Mouse (Mus musculus) frontal cortex, postnatal 10 days (tissue): Measurements from ENCODE around the gene Sall1.

ENCODE experiments used
- DNase-seq, 2 experiments: peaks; one replicate each; pipeline ENCODE4 v3.0.0; 2022; ENCODE audit warnings: low spot score in 2 of 2, mixed read lengths in 1 of 2

Sall1 gene

DNA sequence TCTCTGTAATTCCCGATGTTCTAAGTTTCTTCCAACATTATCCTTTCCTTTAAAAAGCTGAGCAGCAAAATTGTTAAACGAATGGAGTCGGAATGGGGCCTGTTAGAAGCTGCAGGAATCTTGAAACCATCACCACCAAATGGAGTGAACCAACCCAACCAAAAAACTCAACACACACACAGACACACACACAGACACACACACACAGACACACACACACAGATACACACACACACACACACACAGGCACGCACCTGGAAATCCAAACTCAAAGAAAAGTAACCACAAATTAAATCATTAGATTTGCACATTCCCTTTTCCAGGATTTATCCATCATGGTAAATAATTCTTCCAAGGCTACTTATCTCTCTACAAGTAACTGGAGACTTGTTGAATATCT lies 5.0 kb downstream of the Sall1 start:
- no peak for DNase-seq

DNA sequence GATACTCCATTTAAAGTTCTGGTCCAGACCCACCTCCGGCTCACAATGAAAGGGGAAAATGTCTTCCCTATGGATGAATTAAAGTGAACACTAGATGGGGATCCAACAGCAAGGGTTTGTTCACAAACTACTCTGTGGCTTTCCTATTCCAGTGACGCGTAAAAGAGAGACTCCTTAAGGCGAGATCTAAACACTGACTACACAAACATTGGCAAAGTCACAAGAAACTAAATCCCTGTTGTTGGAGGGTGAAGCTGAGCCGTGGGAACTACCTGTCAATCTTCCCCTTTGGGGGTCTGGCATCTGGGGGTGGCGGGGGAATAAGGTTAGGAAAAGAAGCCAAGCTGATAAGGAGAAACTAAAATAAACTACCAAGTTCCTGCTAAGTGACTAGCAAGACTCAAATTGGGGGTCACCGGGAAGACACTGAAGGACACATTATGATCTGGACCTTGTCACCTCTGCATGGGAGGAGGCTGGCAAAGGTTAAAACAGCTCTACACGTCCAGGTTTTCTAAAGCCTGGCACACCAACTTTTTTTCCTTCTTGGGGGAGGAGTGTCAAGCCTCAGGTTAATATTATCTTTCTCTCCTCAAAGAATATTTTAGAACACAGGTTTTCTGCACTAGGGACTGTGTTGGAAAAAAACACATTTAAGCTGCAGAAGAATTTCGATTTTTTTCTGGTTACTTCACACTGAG lies 6.3 kb downstream of the Sall1 start:
- no peak for DNase-seq

DNA sequence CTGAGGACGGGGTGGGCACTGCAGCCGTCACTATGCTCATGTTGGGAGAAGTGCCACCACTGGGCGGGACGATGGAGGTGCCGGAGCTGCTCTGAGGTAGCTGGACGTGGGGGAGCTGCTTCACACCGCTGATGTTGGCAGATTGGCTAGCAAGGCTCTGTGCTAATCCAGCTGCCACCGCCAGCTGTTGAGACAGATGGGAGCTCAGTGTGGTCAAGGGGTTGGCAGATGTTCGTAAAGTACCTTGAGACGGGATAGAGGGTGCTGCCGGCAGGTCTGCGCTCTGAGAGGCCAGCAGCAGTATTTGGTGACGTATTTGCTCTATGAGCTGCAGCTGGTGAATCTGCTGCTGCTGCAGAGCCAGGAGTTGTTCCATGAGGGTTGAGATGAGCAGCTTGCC lies 11.6 kb downstream of the Sall1 start:
- DNase-seq, result no peak

DNA sequence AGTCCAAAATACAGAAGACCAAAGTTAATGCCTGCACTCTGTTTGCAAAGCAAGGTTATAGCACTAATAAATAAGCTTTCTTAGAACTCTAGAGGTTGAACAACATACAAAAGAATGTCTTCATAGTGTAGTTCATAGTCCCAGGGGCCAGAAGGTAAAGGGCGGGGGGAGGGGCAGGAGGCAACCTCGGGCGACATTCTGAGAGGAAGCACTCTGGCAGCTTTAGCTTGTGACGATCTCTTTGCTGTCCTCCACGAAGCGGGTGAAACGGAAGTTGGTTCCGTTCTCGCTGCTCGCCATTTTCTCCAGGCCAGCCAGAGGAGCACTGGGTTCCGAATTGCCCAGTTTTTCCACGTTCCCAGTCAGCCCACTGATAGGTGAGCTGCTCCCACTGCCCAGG lies 15.8 kb downstream of the Sall1 start:
- no peak for DNase-seq

DNA sequence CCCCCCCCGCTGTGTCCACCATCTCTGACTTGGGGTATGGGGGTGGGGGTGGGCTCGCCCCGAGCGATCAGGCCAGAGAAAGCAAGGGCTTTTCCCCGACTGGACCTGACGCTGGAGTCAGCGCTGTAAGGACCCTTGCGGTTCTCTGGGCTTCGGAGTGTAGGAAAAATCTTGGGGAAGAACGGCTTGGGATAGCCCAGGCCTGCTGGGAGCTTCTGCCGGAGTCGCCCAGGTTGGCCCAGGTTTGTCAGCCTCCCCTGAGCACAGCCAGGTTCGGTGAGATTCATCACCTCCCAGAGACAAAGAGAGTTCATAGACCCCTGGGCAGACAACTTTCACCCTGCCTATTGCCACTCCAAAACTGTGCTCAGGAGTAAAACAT lies 17.8 kb downstream of the Sall1 start:
- DNase-seq, result no peak

DNA sequence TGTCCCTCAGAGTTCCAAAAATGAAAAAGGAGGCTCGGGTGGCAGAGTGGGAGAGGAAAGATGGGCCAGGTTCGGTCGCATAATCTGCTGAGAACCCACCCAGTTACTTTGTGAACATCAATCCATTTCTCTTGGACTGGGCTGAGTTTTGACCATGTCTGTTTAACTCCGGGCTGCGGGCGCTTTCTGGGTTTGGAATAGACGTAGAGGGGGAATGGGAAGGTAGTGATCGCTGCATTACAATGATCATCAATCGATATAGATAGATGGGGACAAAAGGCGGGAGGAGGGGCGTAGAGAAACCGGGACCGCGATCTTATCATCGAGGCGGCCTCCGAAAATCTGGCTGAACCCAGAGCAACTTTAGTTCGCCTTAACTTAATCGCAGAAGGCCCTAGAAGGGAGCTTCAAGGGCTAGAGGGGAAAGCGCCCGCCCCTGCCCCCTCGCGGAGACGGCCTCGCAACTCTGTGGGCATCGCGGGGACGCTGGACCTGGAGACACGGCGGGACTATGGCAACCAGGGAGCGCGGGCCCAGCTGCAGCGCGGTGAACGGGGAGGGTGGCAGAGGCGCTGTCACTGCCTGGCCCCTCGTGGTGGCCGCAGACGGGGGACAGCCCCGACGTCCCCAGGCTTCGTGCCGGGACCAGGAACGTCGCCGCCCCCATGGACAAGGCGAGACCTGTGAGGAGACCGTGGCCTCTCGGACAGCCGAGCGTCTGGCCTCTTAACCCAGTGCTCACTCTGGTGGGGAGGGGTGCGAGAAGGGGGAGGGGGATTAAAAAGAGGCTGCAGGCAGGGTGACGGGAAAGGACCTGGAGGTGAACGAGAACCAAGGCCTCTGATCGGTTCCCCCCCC lies 18.5 kb downstream of the Sall1 start:
- DNase-seq, result no peak

DNA sequence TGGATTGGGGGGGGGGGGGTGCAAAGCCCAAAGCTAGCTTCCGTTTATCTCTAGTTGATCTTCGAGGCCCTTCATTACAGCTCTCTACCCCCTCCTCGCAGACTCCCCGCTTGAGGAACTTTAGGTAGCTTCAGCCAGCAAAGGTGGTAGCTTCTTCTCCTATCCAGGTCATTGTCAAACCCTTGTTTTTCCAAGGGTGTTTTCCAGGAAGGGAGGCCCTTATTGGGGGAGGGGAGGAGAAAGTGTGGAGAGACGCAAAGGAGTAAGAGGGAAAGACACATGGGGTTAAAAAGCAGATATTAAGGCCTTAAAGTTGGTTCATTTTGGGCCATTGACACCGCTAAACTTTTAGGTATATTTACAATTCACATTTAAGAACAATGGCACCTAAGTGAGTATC lies 19.2 kb downstream of the Sall1 start:
- no peak for DNase-seq

DNA sequence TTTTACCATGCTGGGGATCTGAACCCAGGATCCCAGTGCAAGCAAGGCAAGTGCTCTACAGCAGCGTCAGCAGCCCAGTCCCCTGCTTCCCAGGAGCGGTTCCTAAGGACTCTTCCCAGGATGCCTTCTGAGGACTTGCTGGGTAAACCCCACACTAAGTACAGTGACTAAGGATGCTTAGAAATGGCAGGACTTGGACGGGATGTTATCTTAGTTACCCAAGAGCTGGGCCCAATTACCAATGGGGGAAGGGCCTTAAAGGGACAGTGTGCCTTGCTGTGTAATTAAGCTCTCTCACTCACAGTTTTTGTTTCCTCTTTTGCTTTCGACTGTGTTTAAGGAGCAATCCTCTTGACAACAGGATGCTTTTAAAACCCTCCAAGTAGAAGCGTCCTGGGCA lies 22.8 kb downstream of the Sall1 start:
- no peak for DNase-seq

DNA sequence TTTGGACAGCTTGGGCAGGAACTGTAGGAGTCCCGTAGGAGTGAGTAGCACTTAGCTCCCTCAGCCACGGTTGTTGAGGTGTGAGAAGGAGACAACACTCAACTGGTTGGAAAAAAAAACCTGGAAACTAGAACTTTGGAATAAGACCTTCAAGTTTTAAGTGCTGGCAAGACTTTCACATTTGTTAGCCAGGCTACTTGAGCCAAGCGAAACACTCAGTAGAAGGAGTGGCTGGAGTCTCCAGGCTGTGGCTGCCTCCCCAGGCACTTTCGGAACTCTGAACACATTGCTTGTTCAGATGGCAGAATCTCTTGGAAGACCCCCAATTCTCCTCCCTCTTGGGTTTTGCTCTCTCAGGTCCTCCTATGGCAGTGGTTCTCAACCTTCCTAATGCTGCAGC lies 26.1 kb downstream of the Sall1 start:
- DNase-seq, result no peak

DNA sequence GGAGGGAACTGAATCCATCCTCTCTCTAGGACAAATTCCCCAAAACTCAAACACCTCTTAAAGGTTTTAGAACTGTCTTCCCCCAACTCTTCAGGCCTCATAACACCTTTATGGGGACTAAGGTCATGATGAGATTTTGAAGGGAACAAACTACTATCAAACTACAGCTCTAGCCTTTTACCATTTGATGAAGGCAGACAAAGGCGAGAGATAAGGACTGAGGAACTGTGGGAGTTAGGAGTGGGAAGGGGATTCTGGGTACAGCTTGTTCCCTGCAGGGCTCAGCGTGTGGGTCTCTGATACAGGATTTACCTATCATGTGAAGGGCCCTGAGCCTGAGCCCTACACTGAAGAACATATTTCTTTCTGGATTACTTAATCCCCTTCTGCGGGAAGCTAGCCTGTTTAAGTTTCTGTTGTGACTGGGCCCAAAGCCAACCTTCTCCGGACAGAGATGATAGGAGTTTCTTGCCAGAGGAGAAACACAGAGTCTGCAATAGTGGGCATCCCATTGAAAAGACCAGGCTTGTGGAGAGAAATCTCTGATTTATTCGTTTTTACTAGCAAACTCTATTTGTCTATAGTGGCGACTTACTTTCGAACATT lies 27.4 kb downstream of the Sall1 start:
- no peak for DNase-seq

DNA sequence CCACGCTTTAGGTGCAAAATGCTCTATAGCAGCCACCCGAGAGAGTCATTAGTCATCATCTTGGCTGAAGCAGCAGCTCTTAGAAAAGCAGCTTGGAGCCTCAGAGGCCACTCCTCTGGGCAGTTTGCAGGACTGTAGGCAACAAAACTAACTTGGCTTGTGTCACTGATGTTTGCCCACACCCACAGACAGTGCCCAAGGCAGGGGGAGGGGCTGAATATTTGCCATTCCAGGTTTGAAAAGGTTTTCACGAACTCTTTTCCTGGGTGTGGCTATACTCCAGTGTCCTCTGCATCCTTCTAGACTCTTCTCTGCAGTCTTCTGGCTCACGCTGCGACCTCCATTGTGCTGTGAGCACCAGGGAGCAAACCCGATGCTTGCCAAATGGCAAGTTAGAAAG lies 28.4 kb downstream of the Sall1 start:
- no peak for DNase-seq

DNA sequence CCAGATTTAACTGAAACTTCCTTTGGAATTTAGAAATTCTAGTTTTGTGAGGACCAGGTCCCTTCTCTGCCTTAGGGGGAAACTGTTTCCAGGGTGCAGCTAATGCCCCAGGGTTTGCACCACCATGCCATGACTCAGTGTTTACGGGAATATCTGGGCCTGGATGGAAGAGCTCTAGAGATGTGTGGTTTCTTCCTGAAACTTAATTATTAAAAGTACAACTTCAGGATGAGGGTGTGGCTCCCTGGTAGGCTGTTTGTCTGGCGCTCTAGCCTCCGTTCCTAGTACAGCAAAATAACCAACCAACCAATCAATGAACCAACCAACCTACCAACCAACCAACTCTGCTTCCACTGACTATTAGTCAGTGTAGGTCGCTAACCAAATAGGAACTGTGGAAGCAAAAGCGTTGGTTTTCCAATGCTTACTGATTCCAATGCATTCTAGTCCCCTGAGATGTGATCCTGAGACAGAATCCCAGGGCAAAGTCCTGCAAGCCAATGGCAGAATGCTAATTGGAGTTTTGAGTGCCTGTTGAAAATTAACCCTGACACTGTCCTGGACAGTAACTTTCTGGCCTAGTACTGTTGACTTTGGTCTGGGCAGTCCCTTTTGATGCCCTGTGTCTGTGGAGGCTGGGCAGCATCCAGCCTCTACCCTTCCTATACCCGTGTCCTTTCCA lies 31.0 kb downstream of the Sall1 start:
- DNase-seq, result no peak

DNA sequence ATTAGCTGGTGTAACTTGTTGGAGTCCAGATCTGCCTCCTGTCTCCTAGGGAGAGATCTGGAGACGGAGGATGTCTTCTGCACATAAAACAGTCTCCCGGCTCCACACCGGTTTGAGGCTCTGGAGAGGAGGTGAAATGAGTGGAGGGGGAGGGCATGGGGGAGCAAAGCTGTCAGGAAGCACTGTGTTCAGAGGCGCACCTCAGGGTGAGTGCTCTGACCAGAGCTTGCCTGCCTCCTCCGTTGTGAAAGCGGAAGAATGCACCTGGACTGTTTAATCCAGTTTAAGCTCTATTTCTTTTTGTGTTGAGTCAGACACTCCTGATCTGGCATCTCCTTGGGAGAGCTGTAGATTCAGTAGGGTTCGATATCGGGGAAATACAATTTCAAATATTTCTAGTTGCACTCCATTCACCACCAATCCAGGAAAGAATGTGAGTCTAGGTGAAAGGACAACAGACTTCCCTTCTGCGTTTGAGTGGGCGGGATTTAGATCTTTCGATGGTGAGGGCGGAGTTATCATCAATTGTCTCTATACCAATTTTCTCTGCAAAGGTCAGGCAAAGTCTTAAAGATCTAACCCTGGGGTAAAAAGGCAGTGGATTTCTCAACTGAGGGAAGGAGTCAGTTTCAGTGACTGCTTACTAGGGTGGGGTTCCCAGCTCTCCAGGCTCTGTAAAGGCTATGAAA lies 31.8 kb downstream of the Sall1 start:
- DNase-seq, result no peak

DNA sequence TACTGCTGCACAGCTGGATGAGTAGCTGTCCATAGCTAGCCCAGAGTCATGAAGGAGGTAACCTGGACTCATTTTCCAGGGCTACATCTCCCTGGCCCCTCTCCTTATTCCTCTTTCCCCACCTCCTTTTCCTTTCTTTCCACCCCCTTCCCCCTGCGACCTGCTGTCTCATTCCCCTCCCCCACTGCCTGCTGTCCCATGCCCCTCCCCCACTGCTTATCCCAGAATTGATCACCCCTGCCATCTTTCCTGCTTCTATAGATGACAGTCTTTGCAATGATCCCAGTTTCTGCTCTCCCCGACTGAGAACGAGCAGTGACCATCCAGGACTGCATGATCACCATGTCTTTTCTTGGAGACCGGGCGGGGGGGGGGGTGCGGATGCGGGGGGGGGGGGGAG lies 35.2 kb downstream of the Sall1 start:
- DNase-seq, result no peak

DNA sequence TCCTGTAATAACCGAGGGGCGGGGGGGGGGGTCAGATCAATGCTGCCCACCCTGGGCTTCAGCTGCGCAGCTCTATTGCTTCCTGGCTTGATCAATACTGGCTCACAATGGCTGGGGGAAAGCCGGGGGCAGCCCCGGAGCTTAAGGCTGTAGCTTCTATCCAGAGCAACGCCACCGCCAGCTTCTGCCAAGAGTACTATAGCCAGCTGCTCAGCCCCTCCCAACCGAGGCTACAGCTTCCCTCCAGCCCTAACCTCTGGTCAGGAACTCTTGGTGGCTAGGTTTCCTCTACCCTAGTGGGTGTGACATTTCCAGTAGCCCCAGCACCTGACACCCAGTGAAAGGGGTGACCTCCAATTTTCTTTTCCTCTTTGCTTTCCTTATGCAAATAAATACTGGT lies 36.8 kb downstream of the Sall1 start:
- no peak for DNase-seq

DNA sequence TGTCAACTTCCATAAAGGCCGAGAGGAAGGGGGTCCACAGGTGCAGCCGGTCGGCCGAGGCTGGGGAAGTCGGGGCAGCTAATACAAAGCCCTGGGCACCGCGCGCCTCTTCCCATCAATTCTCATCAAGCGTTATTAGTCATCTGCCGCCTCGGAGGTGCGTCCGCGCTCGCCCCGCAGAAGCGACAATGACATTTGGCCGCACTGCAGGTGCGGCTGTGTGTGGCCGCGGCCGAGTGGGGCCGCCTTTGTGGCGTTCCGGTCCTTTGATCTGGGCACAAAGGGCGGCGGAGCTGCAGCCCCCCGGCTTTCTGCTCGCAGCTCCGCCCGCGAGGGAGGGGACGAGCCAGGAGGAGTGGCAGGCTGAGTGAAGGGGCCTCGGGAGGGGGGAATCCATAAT lies 37.5 kb downstream of the Sall1 start:
- no peak for DNase-seq

DNA sequence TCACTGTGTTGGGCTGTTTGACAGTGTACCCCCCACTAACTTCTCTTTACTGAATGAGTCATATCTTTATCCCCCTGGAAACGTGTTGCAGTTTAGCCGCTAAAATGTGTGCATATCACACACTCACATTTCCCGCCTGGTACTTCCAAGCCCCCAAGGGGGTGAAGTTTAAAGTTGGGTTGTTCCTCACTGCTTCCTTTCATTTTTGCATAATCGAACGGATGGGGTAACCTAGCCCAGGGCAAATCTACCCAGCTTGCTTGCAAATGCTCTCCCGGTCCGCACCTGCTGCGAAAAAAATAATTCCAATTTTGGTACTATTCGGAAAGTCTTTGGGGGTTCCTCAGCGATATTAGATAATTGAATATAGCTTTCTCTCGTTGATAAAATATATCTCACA lies 38.2 kb downstream of the Sall1 start:
- DNase-seq, result no peak

DNA sequence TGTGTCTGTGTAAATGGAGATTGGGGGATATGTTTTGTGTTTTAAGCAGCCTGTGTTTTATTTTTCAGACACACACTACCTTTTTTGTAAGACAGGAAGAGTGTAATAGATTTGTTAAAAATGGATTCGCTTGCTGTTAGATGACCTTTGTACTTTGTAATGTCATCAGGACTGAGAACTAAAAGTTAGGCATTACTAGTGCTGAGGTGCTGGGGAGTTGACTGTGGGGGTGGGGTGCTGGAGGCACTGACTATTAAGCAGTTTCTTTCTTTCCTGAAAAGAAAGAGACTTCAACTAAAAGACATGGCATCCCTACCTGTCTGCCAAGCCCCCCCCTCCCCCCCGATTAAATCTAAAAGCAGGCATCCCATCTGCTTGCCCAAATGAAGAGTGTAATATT lies 39.9 kb downstream of the Sall1 start:
- no peak for DNase-seq

DNA sequence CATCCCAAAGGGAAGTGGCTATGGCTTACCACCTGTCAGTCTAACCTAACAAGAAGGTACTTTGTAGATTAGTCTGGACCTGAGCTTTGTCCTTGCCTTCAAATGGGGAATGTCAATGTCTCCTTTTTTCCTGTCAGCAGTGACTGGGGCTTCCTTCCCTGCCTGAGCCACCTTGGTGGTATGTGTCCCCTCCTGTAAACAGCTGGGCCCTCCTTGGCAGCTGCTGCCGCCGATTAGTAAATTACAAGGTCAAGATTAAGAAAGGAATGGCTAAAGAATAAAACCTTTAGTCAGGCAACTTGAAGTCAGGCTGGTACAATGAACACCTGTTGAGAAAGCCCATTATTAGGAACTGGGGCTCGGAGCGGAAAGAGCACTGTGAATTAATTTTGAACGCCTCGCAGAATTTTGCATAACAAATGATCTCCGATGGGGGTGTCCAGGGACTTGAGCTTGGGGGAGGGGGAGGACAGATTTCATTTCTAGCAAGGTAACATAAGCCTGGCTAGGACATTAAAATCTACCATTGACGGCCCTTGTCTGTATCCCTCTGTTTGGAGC lies 40.5 kb downstream of the Sall1 start:
- no peak for DNase-seq

DNA sequence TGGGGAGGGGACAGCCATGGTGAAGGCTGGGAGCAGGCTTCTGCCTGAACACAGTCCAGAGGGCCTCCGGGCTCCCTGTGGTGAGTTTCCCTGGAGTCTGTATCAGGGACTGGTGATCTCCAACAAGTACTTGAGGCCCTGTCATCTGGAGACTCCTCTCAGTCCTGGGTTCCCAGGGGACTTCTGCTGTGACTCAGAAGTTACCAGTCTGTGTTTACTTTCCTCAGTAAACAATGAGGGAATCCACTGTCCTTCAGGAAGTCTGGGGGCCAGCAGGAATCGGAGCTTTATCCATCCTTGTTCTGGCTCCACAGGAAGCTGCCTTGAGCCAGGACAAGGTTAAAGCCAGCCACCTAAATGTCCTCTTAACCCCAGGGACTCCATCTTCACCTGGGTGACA lies 41.8 kb downstream of the Sall1 start:
- no peak for DNase-seq

DNA sequence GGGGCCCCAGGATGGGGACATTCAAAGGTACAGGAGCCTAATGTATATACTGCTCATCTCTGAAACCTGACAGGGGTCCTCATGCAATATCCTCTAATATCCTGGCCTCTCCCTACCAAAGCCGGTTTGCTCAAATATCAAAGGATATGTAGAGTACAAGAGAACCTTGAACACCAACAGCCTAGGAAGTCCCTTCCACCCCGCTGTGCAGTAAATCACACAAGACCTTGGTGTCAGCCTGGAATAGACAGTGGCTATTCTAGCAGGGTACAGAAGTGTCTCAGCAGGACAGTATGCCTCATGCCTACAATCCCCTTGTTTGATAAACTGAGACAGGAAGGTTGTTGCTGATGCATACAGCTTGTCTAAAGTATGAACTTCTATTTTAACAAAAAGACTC lies 46.7 kb downstream of the Sall1 start:
- no peak for DNase-seq
